Mouse (Mus musculus) liver, postnatal 0 days (tissue): Measurements from ENCODE around the gene Myo1e. TPM values are rescaled to one million over a fixed set of nuclear protein-coding genes. Genes with fewer than 3 reads are reported as not detected.

ENCODE experiments used
- ATAC-seq: fragments of 200-750 bp; cut with Nextera tagmentation; 2 replicates; pipeline ENCODE4 v1.8.0; 2017; ENCODE audit warnings: mild to moderate bottlenecking, moderate library complexity
- DNase-seq: peaks from one replicate; pipeline ENCODE4 v3.0.0-alpha.2; 2016
- H3K27ac ChIP-seq: fragments of 300-500 bp; sonication (generic); 2 replicates; pipeline ENCODE4 v1.5.1; 2014; ENCODE audit warnings: antibody characterized with exemption, moderate library complexity, mild to moderate bottlenecking, low read depth
- H3K27me3 ChIP-seq: fragments of 300-500 bp; sonication (generic); 2 replicates; pipeline ENCODE4 v1.6.1; 2014; ENCODE audit warnings: low read length, control low read depth, mixed read lengths; ENCODE audit not compliant: insufficient read depth
- H3K36me3 ChIP-seq: fragments of 300-500 bp; sonication (generic); replicated peaks from 2 replicates; pipeline ENCODE4 v1.6.1; 2014; ENCODE audit warnings: mild to moderate bottlenecking, control low read depth, low read length, moderate library complexity, mixed read lengths; ENCODE audit not compliant: insufficient read depth
- H3K4me1 ChIP-seq: fragments of 300-500 bp; sonication (generic); 2 replicates; pipeline ENCODE4 v1.6.1; 2014; ENCODE audit warnings: antibody characterized with exemption, mild to moderate bottlenecking, control low read depth; ENCODE audit not compliant: insufficient read depth
- H3K4me2 ChIP-seq: fragments of 300-500 bp; sonication (generic); 2 replicates; pipeline ENCODE4 v1.6.1; 2014; ENCODE audit warnings: low read depth, mild to moderate bottlenecking, low read length, moderate library complexity, mixed read lengths
- H3K4me3 ChIP-seq: fragments of 300-500 bp; sonication (generic); 2 replicates; pipeline ENCODE4 v1.5.1; 2014; ENCODE audit warnings: low read depth, low read length
- H3K9ac ChIP-seq: fragments of 300-500 bp; sonication (generic); replicated peaks from 2 replicates; pipeline ENCODE4 v1.6.1; 2014; ENCODE audit warnings: mild to moderate bottlenecking, moderate library complexity
- H3K9me3 ChIP-seq: fragments of 300-500 bp; sonication (generic); 2 replicates; pipeline ENCODE4 v1.6.1; 2016; ENCODE audit warnings: mild to moderate bottlenecking, control low read depth, low read length, mixed read lengths
- CTCF ChIP-seq: sonication (generic); IDR thresholded peaks from 2 replicates; pipeline ENCODE4 v1.5.1; 2016; ENCODE audit warnings: antibody characterized with exemption, low read depth
- EP300 ChIP-seq: IDR thresholded peaks from 2 replicates; pipeline ENCODE4 v1.6.1; 2016; ENCODE audit warnings: antibody characterized with exemption, low read depth, mild to moderate bottlenecking
- WGBS: fragments of 180-500 bp; shearing (Covaris S2); extraction: QIAGEN DNeasy Blood & Tissue Kit; methylation state at CpG from one replicate; pipeline ENCODE4 v1.1.7; 2014; ENCODE audit not compliant: insufficient replicate concordance; 5-methylcytosine and 5-hydroxymethylcytosine counted together
- polyA plus RNA-seq: library from polyadenylated mRNA; unstranded; fragments of >200 nt; fragmentation: Nextera tagmentation; extraction: Ambion mirVana; gene quantifications from 2 replicates; pipeline ENCODE4 v1.2.1, GENCODE M21; 2015

Myo1e gene
- polyA plus RNA-seq, 1 experiment from 2014 or later, result 7.4 TPM

DNA sequence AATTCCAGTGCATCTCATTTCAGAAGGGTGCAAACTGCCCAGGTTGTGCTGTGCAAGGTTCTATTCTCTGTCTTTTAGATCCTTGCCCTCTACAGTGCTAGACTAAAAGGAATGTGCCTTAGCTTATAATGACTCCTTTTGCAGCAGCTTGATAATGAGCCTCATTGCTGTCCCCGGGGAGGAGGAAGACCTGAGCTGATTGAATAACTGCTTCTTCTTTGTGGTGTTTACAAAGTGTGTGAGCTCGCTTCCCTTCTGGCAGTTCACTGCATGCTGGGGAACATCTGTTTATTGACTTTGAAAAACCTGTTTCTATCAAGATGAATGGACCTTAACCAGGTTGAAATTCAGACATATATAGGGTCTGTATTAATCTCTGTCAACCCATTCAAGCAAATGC, 89.8 kb downstream of the Myo1e start:
- H3K27ac ChIP-seq, result no peak overlapping the region
- H3K4me3 ChIP-seq, result no peak overlapping the region
- no peak for DNase-seq
- TF ChIP-seq EP300 (no peak), CTCF (no peak)
- H3K4me1 ChIP-seq, result no peaks in the 10 kb centered on the region
- ATAC-seq, result no peak
- H3K9ac ChIP-seq, result no peak overlapping the region
- 0 out of 2 replicates have a peak, but pooled peaks cover 6% of the 10 kb centered on the region for H3K36me3 ChIP-seq
- H3K4me2 ChIP-seq, result no peak overlapping the region
- H3K9me3 ChIP-seq, result peaks cover 2% of the 10 kb centered on the region; the same call in 1 of the 2 replicates
- no peaks in the 10 kb centered on the region for H3K27me3 ChIP-seq
- 30% methylated on average over 2 of the region's 2 CpGs for WGBS

DNA sequence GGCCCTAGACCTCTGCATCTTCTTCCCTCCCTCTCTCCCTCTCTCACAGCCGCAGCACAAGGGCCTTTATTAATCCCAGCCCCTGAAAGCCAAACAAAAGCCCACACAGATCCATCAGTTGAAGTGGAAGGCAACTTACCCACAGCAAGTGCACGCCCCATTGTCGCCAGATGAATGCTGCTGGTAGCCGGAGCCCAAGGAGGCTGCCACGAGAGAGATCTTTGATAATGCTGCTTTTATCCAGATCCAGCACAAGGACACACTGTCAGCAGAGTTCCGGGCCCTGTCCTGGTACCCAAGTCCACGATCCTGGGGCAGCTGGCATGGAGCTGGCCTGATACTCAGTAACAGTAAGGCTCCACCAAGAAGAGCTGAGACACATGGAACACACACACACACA, 91.1 kb downstream of the Myo1e start:
- Histone ChIP-seq H3K27me3 (no peaks in the 10 kb centered on the region), H3K36me3 (0 out of 2 replicates have a peak, but pooled peaks cover 6% of the 10 kb centered on the region), H3K27ac (no peak overlapping the region), H3K9ac (no peak overlapping the region), H3K4me1 (no peaks in the 10 kb centered on the region), H3K4me3 (no peak overlapping the region), H3K4me2 (no peak overlapping the region), H3K9me3 (peaks cover 2% of the 10 kb centered on the region; the same call in 1 of the 2 replicates)
- ATAC-seq (no peak), DNase-seq (no peak)
- TF ChIP-seq EP300 (no peak), CTCF (no peak)
- WGBS, result 75% methylated on average over 7 of the region's 7 CpGs

DNA sequence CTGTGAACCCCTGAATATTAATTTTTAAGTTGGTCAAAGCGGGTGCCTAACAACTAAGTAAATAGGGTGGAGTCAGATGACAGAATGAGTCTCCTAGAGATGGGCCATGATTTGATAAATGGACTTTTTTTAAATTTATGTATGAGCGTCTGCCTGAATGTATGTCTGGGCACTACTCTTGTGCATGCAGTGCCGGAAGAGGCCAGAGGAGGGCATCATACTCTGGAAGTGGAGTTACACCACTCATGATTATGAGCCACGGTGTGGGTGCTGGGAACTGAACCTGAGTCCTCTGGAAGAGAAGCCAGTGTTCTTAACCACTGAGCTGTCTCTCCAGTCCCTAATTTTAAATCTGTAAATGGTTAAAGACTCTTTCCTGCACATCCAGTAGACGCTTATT, 93.6 kb downstream of the Myo1e start:
- H3K36me3 ChIP-seq, result 0 out of 2 replicates have a peak, but pooled peaks cover 6% of the 10 kb centered on the region
- H3K27ac ChIP-seq, result no peak overlapping the region
- H3K27me3 ChIP-seq, result no peaks in the 10 kb centered on the region
- H3K9ac ChIP-seq, result no peak overlapping the region
- DNase-seq, result no peak
- peaks cover 2% of the 10 kb centered on the region; the same call in 1 of the 2 replicates for H3K9me3 ChIP-seq
- no peak overlapping the region for H3K4me3 ChIP-seq
- WGBS, result 86% methylated on average over 5 of the region's 5 CpGs
- ATAC-seq, result no peak
- no peaks in the 10 kb centered on the region for H3K4me1 ChIP-seq
- no peak overlapping the region for H3K4me2 ChIP-seq
- TF ChIP-seq CTCF (no peak), EP300 (no peak)

DNA sequence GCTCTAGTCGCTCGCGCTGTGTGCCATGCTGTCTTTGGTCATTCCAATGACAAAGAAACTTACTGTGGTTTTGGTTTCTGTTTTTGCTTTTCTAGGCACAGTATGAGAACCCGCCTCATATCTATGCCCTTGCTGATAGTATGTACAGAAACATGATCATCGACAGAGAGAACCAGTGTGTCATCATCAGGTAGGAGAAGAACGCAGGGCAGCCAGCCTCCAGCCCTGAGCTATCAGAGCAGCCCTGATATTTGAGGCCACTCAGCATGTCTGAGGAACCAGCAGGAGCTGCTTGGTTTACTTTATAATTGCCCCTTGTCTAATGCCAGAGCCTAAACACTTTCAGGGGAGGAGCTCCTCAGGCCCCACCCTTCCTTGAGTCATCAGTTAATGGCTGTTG, 94.4 kb downstream of the Myo1e start:
- 85% methylated on average over 6 of the region's 6 CpGs for WGBS
- 0 out of 2 replicates have a peak, but pooled peaks cover 6% of the 10 kb centered on the region for H3K36me3 ChIP-seq
- DNase-seq, result no peak
- H3K4me1 ChIP-seq, result no peaks in the 10 kb centered on the region
- ATAC-seq, result no peak
- no peaks in the 10 kb centered on the region for H3K27me3 ChIP-seq
- no peak overlapping the region for H3K4me2 ChIP-seq
- H3K9me3 ChIP-seq, result peaks cover 2% of the 10 kb centered on the region; the same call in 1 of the 2 replicates
- H3K4me3 ChIP-seq, result no peak overlapping the region
- no peak overlapping the region for H3K9ac ChIP-seq
- TF ChIP-seq EP300 (no peak), CTCF (no peak)
- no peak overlapping the region for H3K27ac ChIP-seq

DNA sequence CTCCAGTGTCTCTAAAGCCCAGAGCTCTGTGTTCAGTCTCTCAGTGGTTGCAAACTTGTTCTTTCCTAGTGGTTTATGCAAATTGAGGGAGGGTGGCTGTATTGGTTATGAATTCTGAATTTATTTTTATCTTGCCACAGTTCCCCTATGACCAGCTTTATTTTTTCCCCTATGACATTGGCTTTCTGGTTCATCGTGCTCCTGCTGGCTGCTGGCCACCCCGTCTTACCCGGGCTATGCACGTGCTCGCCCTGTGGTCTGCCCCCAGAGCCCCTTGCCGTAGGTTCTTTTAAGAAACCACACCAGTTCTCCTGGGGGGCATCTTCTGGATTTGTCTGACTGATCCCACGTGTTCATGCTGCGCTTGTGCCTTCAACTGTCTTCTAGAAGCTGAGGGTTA, 97.8 kb downstream of the Myo1e start:
- H3K27ac ChIP-seq, result no peak overlapping the region
- 74% methylated on average over 8 of the region's 8 CpGs for WGBS
- H3K36me3 ChIP-seq, result 0 out of 2 replicates have a peak, but pooled peaks cover 4% of the 10 kb centered on the region
- no peaks in the 10 kb centered on the region for H3K4me1 ChIP-seq
- no peak overlapping the region for H3K9ac ChIP-seq
- H3K27me3 ChIP-seq, result no peaks in the 10 kb centered on the region
- no peak overlapping the region for H3K4me2 ChIP-seq
- TF ChIP-seq CTCF (no peak), EP300 (no peak)
- no peak overlapping the region for H3K4me3 ChIP-seq
- H3K9me3 ChIP-seq, result peaks cover 2% of the 10 kb centered on the region; the same call in 1 of the 2 replicates
- peak; percentile 37 for DNase-seq
- ATAC-seq, result peak; percentile 29; the same call in 1 of the 2 replicates

DNA sequence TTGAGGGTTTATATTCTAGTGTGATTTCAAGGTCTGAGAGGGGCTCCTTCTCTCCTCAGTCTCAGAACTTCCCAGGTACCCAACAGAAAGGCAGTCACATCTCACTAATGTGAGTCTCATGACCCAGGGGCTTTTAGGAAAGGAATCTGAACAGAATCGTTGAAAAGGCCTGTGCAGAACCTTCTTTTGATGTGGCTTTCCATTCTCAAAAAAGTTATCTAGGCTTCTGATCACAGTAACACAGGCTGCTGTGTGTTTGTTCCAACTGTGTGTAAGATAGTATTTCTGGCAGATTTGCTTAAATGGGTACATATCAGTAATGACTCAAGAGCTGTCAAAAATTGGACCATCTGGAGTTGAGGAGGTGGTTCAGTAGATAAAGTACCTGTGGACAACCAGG, 102.9 kb downstream of the Myo1e start:
- Histone ChIP-seq H3K9me3 (no peaks in the 10 kb centered on the region), H3K36me3 (no peaks in the 10 kb centered on the region), H3K27me3 (no peaks in the 10 kb centered on the region), H3K9ac (no peak overlapping the region), H3K4me2 (no peak overlapping the region), H3K4me3 (no peak overlapping the region), H3K27ac (no peak overlapping the region), H3K4me1 (no peaks in the 10 kb centered on the region)
- no peak for DNase-seq
- 60% methylated on average over 1 of the region's 1 CpGs for WGBS
- ATAC-seq, result no peak
- no peak for TF ChIP-seq CTCF
- TF ChIP-seq EP300, result no peak
